Mouse (Mus musculus) adrenal gland, postnatal 25 days (tissue): Measurements from ENCODE around the gene Clec10a. TPM values are rescaled to one million over a fixed set of nuclear protein-coding genes. Genes with fewer than 3 reads are reported as not detected.
"Not testable (repeated sequence)": the region's sequence is repeated elsewhere in the genome, so short reads cannot be mapped to it uniquely, and the experiment has no call there.

ENCODE experiments used
- DNase-seq: peaks from one replicate; pipeline ENCODE4 v3.0.0; 2021; ENCODE audit warnings: mixed read lengths
- long read RNA-seq: library from polyadenylated mRNA; stranded (forward); transcript quantifications from one replicate; pipeline ENCODE4 v2.0.0, GENCODE M21; 2021
- total RNA-seq: library from RNA; stranded (reverse); gene quantifications from 2 replicates; pipeline ENCODE4 v1.2.3, GENCODE M21; 2021

The Clec10a gene
- total RNA-seq, result 0.81 and 2.0 TPM in 2 replicates
- long read RNA-seq, partial matches to known transcripts, result 0 of 1 reads
- long read RNA-seq, other reads (novel, unspliced or antisense), result 0 of 1 reads

GRCm38 (mm10) chr11:70155897-70156296, at the start of gene Clec10a:
Gene Clec10a, plus strand, starts transcription at chr11:70156197.
- DNase-seq, result not testable (repeated sequence)

- DNase-seq, result no peak
These were observed 48.9 kb upstream of the Clec10a start for GRCm38 (mm10) chr11:70107085-70107484.

- DNase-seq, result peak; percentile 33
These were observed 45.9 kb upstream of the Clec10a start for GRCm38 (mm10) chr11:70110146-70110545.

- DNase-seq, result no peak
These were observed 41.4 kb upstream of the Clec10a start for GRCm38 (mm10) chr11:70114562-70114961.

GRCm38 (mm10) chr11:70115901-70116300, 40.1 kb upstream of the Clec10a start:
- no peak for DNase-seq

- DNase-seq, result no peak
These were observed 26.0 kb upstream of the Clec10a start, which contains the start of gene Mgl2 for GRCm38 (mm10) chr11:70129926-70130379. Gene Mgl2, plus strand, starts transcription at chr11:70130329.

- DNase-seq, result not testable (repeated sequence)
These were observed 21.0 kb upstream of the Clec10a start for GRCm38 (mm10) chr11:70135001-70135400.

GRCm38 (mm10) chr11:70135925-70136324, 20.1 kb upstream of the Clec10a start:
- DNase-seq, result not testable (repeated sequence)

- DNase-seq, result no peak
These were observed 16.8 kb upstream of the Clec10a start for GRCm38 (mm10) chr11:70139171-70139570.

- no peak for DNase-seq
These were observed 4.9 kb upstream of the Clec10a start for GRCm38 (mm10) chr11:70151072-70151471.

GRCm38 (mm10) chr11:70162336-70162735, 6.3 kb downstream of the Clec10a start:
- no peak for DNase-seq

GRCm38 (mm10) chr11:70165972-70166921, 10.2 kb downstream of the Clec10a start:
- DNase-seq, result no peak

- no peak for DNase-seq
These were observed 12.1 kb downstream of the Clec10a start for GRCm38 (mm10) chr11:70168136-70168535.

GRCm38 (mm10) chr11:70169471-70169870, 13.5 kb downstream of the Clec10a start:
- not testable (repeated sequence) for DNase-seq

- no peak for DNase-seq
These were observed 14.3 kb downstream of the Clec10a start for GRCm38 (mm10) chr11:70170291-70170690.

- no peak for DNase-seq
These were observed 15.2 kb downstream of the Clec10a start for GRCm38 (mm10) chr11:70171181-70171580.

GRCm38 (mm10) chr11:70171847-70172246, 15.8 kb downstream of the Clec10a start:
- no peak for DNase-seq

GRCm38 (mm10) chr11:70172298-70172697, 16.3 kb downstream of the Clec10a start:
- DNase-seq, result no peak

GRCm38 (mm10) chr11:70174491-70174890, 18.5 kb downstream of the Clec10a start:
- no peak for DNase-seq

- no peak for DNase-seq
These were observed 21.6 kb downstream of the Clec10a start for GRCm38 (mm10) chr11:70177647-70178046.

- no peak for DNase-seq
These were observed 22.3 kb downstream of the Clec10a start for GRCm38 (mm10) chr11:70178311-70178710.

- DNase-seq, result no peak
These were observed 22.8 kb downstream of the Clec10a start for GRCm38 (mm10) chr11:70178756-70179155.

- DNase-seq, result peak; percentile 36
These were observed 23.4 kb downstream of the Clec10a start for GRCm38 (mm10) chr11:70179401-70179800.
